Mouse (Mus musculus) frontal cortex, postnatal 25 days (tissue): ENCODE measurements at regions not wholly inside any gene's neighbourhood (a gene's known extent, or its start where the extent isn't known, plus 50 kb on each side); places are given as distances from the start of the nearest gene placed in this dataset.

ENCODE experiments used
- DNase-seq, 2 experiments: peaks; one replicate each; pipeline ENCODE4 v3.0.0; 2022; ENCODE audit warnings: low spot score in 2 of 2

- DNase-seq: no peak
Measured at GRCm38 (mm10) chr16:77237631-77238357, 224.3 kb downstream of the Usp25 start.

GRCm38 (mm10) chr16:77237272-77237603, 223.7 kb downstream of the Usp25 start:
- DNase-seq: no peak

GRCm38 (mm10) chr16:77236509-77237271, 223.2 kb downstream of the Usp25 start:
- DNase-seq: peak; percentile 68 to 73

DNA sequence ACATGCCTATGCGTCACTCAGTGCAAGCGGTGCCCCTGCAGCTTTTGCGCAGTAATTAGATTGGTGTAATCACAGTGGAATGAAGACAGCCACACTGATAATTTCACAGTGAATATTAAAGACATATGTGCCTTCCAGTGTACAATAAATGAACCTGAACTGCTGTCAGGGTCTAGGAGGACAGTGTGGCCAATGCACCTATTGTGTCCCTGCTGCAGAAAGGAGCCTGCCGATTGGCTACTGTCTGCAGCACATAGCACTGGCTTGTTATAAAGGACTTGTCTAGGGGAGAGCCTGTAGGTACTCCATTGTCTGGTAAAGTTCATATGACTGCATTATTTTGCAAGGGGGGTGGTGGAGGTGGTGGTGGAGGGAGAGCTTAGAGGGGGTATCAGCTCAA, 222.5 kb downstream of the Usp25 start:
- peak; percentile 29 to 34 for DNase-seq

GRCm38 (mm10) chr16:77235449-77235848, 221.9 kb downstream of the Usp25 start:
- no peak for DNase-seq
